11 mouse cellular contexts compared by ENCODE assay signal in the genomic region with DNA sequence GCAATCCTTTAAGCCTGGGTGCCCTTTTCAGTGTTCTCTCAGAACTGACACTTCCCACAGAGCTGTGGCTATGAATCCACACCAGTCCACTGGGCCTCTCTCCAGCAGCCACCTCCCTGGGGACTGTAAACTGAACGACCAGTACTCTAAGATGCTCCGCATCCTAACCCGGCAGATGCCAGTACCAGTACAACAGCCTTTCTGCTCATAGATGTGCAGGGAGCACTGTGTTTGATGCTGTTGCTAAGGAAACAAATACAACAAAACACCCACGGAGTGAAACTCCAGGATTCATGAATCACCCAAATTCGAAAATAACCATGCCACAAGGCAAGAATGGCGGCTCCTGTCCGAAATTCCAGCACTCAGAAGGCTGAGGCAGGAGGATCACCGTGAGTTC.
DNase-seq lines count a peak whose midpoint lies in the region; ATAC-seq and TF ChIP-seq lines count a peak whose summit lies in the region.
"Had no signal": no experiment of that assay in that cellular context is flagged by ENCODE, and none has a peak within 500 bp of the region (broad histone marks: within the 10 kb centered on the region; RNA-seq: fewer than 3 reads in every experiment).

No protein-coding gene starts in this region.

- H3K4me1 ChIP-seq in lung, postnatal 0 days (ENCODE audit: insufficient read depth, low read depth, low read length) = 0 out of 2 replicates have a peak, but pooled peaks cover 3% of the 10 kb centered on the region
- H3K4me1 ChIP-seq in lung, adult 2 months (ENCODE audit: control insufficient read depth, insufficient read depth, low read length) = no peaks in the 10 kb centered on the region; the same call in 1 of the 2 replicates
- H3K4me1 ChIP-seq in limb, embryonic 10.5 days = peaks cover 2% of the 10 kb centered on the region
- no peaks in the 10 kb centered on the region for H3K4me1 ChIP-seq in kidney, embryonic 14.5 days (ENCODE audit: control insufficient read depth, insufficient read depth, low read length)
- H3K4me1 ChIP-seq: liver, embryonic 15.5 days had no signal

- no peaks in the 10 kb centered on the region for H3K9me3 ChIP-seq in lung, postnatal 0 days (ENCODE audit: low read length)
- H3K9me3 ChIP-seq in limb, embryonic 10.5 days (replicated peaks) = no peaks in the 10 kb centered on the region
- H3K9me3 ChIP-seq in kidney, embryonic 14.5 days (ENCODE audit: control insufficient read depth, low read length) = no peaks in the 10 kb centered on the region
- H3K9me3 ChIP-seq: liver, embryonic 15.5 days had no signal

- no peak overlapping the region for H3K4me3 ChIP-seq in lung, postnatal 0 days (ENCODE audit: low read depth, low read length)
- H3K4me3 ChIP-seq in lung, adult 2 months (replicated peaks; ENCODE audit: extremely low read depth, low read depth, low read length) = no peak overlapping the region
- no peak overlapping the region for H3K4me3 ChIP-seq in limb, embryonic 10.5 days
- H3K4me3 ChIP-seq in kidney, embryonic 14.5 days (ENCODE audit: low read length) = no peak overlapping the region
- H3K4me3 ChIP-seq: liver, embryonic 15.5 days had no signal

- no peak for TF ChIP-seq POLR2A in lung, adult 2 months (IDR thresholded peaks at IDR 0.05; ENCODE audit: borderline replicate concordance, extremely low read depth, low read depth, low read length)

- H3K9ac ChIP-seq in lung, postnatal 0 days (replicated peaks; ENCODE audit: low read depth) = no peak overlapping the region
- no peak overlapping the region for H3K9ac ChIP-seq in kidney, embryonic 14.5 days (ENCODE audit: low read depth, low read length)
- H3K9ac ChIP-seq: liver, embryonic 15.5 days had no signal

- no peak overlapping the region for H3K27ac ChIP-seq in lung, postnatal 0 days (ENCODE audit: low read length)
- H3K27ac ChIP-seq in limb, embryonic 10.5 days = no peak overlapping the region
- H3K27ac ChIP-seq in kidney, embryonic 14.5 days (ENCODE audit: low read depth, low read length) = no peak overlapping the region
- H3K27ac ChIP-seq: kidney, postnatal 0 days; liver, embryonic 15.5 days had no signal

- no peaks in the 10 kb centered on the region for H3K27me3 ChIP-seq in lung, postnatal 0 days (replicated peaks; ENCODE audit: insufficient read depth, low read length)
- no peaks in the 10 kb centered on the region for H3K27me3 ChIP-seq in limb, embryonic 10.5 days (ENCODE audit: low read depth, poor library complexity, severe bottlenecking)
- H3K27me3 ChIP-seq in kidney, embryonic 14.5 days (ENCODE audit: control insufficient read depth, insufficient read depth, low read length) = no peaks in the 10 kb centered on the region
- H3K27me3 ChIP-seq: liver, embryonic 15.5 days had no signal

- ATAC-seq in lung, postnatal 0 days = peak; percentile 32; the same call in 1 of the 2 replicates
- ATAC-seq in kidney, embryonic 14.5 days (ENCODE audit: low FRiP score, low TSS enrichment) = no peak

- no peak overlapping the region for H3K4me2 ChIP-seq in lung, postnatal 0 days (replicated peaks; ENCODE audit: low read depth, low read length)
- H3K4me2 ChIP-seq in kidney, embryonic 14.5 days (replicated peaks; ENCODE audit: low read depth, low read length) = no peak overlapping the region
- H3K4me2 ChIP-seq: liver, embryonic 15.5 days had no signal

- WGBS in lung, postnatal 0 days = 84% methylated on average over 8 of the region's 8 CpGs
- WGBS in lung, adult 2 months = 66% methylated on average over 8 of the region's 8 CpGs
- 95% methylated on average over 8 of the region's 8 CpGs for WGBS in limb, embryonic 10.5 days
- WGBS in kidney, embryonic 14.5 days = 81% methylated on average over 8 of the region's 8 CpGs

- no peak for DNase-seq in lung, postnatal 0 days (ENCODE audit: low spot score)
- no peak for DNase-seq in lung, adult 2 months
- DNase-seq in heart, adult 8-10 months (ENCODE audit: low spot score) = peak; percentile 54
- peak; percentile 57 to 60 for DNase-seq in layer of hippocampus, postnatal 36 days
- DNase-seq in skeletal muscle tissue, adult 2 months (ENCODE audit: low read depth, low spot score) = peak; percentile 68
- DNase-seq in spleen, postnatal 4 days (ENCODE audit: low spot score in 2 of 2) = no peak
- no peak for DNase-seq in limb, embryonic 10.5 days (ENCODE audit: low spot score)
- DNase-seq: adrenal gland, postnatal 25 days had no signal

- TF ChIP-seq CTCF in lung, postnatal 0 days (IDR thresholded peaks at IDR 0.05) = no peak
- no peak for TF ChIP-seq CTCF in lung, adult 2 months (IDR thresholded peaks at IDR 0.05; ENCODE audit: insufficient read depth, low read length)

- no peak for TF ChIP-seq EP300 in lung, postnatal 0 days (IDR thresholded peaks at IDR 0.05)

- no peaks in the 10 kb centered on the region for H3K36me3 ChIP-seq in lung, postnatal 0 days (ENCODE audit: insufficient read depth, low read length)
- no peaks in the 10 kb centered on the region for H3K36me3 ChIP-seq in limb, embryonic 10.5 days
- no peaks in the 10 kb centered on the region for H3K36me3 ChIP-seq in kidney, embryonic 14.5 days (ENCODE audit: control insufficient read depth, insufficient read depth, low read length)
- H3K36me3 ChIP-seq: liver, embryonic 15.5 days had no signal

Comparison
In these comparisons a context has a peak if more than half of its experiments do, and no peak if none do; other contexts are left out.
1. DNase-seq: peak in heart, adult 8-10 months (single experiment), layer of hippocampus, postnatal 36 days (2 of 2) and skeletal muscle tissue, adult 2 months (single experiment); none in lung, postnatal 0 days (single experiment), lung, adult 2 months (single experiment), spleen, postnatal 4 days (0 of 2) and limb, embryonic 10.5 days (single experiment).